Mouse (Mus musculus): ENCODE data around the gene Papola.

Papola gene

GRCm38 (mm10) chr12:105863436-105863835 lies 78.9 kb downstream of the Papola start:
- DNase-seq (ENCODE audit: low spot score in 2 of 2) = no peak

- no peak for DNase-seq (ENCODE audit: low spot score in 2 of 2)
These were observed 83.2 kb downstream of the Papola start for GRCm38 (mm10) chr12:105867646-105868045.

- DNase-seq (ENCODE audit: low spot score in 2 of 2) = no peak
These were observed 84.7 kb downstream of the Papola start for GRCm38 (mm10) chr12:105869242-105869641.

- no peak for DNase-seq (ENCODE audit: low spot score in 2 of 2)
These were observed 85.2 kb downstream of the Papola start for GRCm38 (mm10) chr12:105869696-105870095.

GRCm38 (mm10) chr12:105873283-105873682 lies 88.8 kb downstream of the Papola start:
- DNase-seq (ENCODE audit: low spot score in 2 of 2) = peak in 1 of 2 experiments; percentile 14

GRCm38 (mm10) chr12:105875112-105875511 lies 90.6 kb downstream of the Papola start:
- DNase-seq (ENCODE audit: low spot score in 2 of 2) = no peak

GRCm38 (mm10) chr12:105876521-105876920 lies 92.0 kb downstream of the Papola start:
- DNase-seq (ENCODE audit: low spot score in 2 of 2) = no peak

GRCm38 (mm10) chr12:105876931-105877330 lies 92.4 kb downstream of the Papola start:
- no peak for DNase-seq (ENCODE audit: low spot score in 2 of 2)

- no peak for DNase-seq (ENCODE audit: low spot score in 2 of 2)
These were observed 94.3 kb downstream of the Papola start for GRCm38 (mm10) chr12:105878746-105879145.

GRCm38 (mm10) chr12:105883799-105884514 lies 99.5 kb downstream of the Papola start:
- DNase-seq (ENCODE audit: low spot score in 2 of 2) = no peak

GRCm38 (mm10) chr12:105884515-105885323 lies 100.2 kb downstream of the Papola start:
- DNase-seq (ENCODE audit: low spot score in 2 of 2) = no peak

Measured in spleen, postnatal 14 days (tissue).